20 mouse cellular contexts compared by ENCODE assay signal in genomic region chr6:82780369-82780768, GRCm38 (mm10).
"Had no signal": no experiment of that assay in that cellular context is flagged by ENCODE, and none has a peak within 500 bp of the region (broad histone marks: within the 10 kb centered on the region; RNA-seq: fewer than 3 reads in every experiment).

No protein-coding gene starts in this region.

- H3K4me2 ChIP-seq: kidney, embryonic 15.5 days; limb, embryonic 12.5 days; limb, embryonic 15.5 days; liver, embryonic 11.5 days; liver, embryonic 15.5 days; midbrain, embryonic 11.5 days; neural tube, embryonic 13.5 days had no signal

- DNase-seq: kidney, adult 8-10 months; kidney, postnatal 10 days; kidney, postnatal 36 days; left cerebral cortex, postnatal 4 days; lung, adult 2 months; lung, postnatal 14 days; lung, postnatal 4 days; midbrain, embryonic 14.5 days; retina, postnatal 1 day; thymus, adult 2 months; thymus, postnatal 14 days; thymus, postnatal 4 days had no signal

- H3K27ac ChIP-seq: kidney, embryonic 15.5 days; limb, embryonic 12.5 days; limb, embryonic 15.5 days; liver, embryonic 15.5 days; neural tube, embryonic 13.5 days; stomach, postnatal 0 days had no signal

- H3K9me3 ChIP-seq: kidney, embryonic 15.5 days; limb, embryonic 12.5 days; limb, embryonic 15.5 days; liver, embryonic 15.5 days; neural tube, embryonic 13.5 days had no signal

- H3K4me3 ChIP-seq: kidney, embryonic 15.5 days; limb, embryonic 12.5 days; limb, embryonic 15.5 days; liver, embryonic 15.5 days; neural tube, embryonic 13.5 days had no signal

- H3K9ac ChIP-seq: kidney, embryonic 15.5 days; limb, embryonic 12.5 days; limb, embryonic 15.5 days; liver, embryonic 15.5 days; neural tube, embryonic 13.5 days had no signal

- H3K36me3 ChIP-seq: kidney, embryonic 15.5 days; limb, embryonic 12.5 days; limb, embryonic 15.5 days; liver, embryonic 15.5 days; neural tube, embryonic 13.5 days had no signal

- H3K27me3 ChIP-seq: limb, embryonic 15.5 days had no signal

- H3K4me1 ChIP-seq: kidney, embryonic 15.5 days; limb, embryonic 12.5 days; limb, embryonic 15.5 days; neural tube, embryonic 13.5 days had no signal
